Mouse (Mus musculus) leukemia stem cell, adult 10-12 weeks (primary cell): ENCODE results near the gene Casc3. TPM values are rescaled to one million over a fixed set of nuclear protein-coding genes. Genes with fewer than 3 reads are reported as not detected.

Experiments
- polyA plus RNA-seq: library from polyadenylated mRNA; stranded (reverse); fragments of >175 nt; gene quantifications from 2 replicates; pipeline ENCODE4 v1.2.3, GENCODE M21; 2012; ENCODE audit warnings: low replicate concordance

Casc3 gene
- polyA plus RNA-seq, result 33.5 and 39.4 TPM in 2 replicates

GRCm38 (mm10) chr11:98804605-98805004 lies at the start of gene Casc3:
Gene Casc3 (plus strand): TSS chr11:98804905.

GRCm38 (mm10) chr11:98774582-98775347 lies 29.9 kb upstream of the Casc3 start, which contains the start of gene Nr1d1:
Gene Nr1d1 (minus strand): TSS chr11:98775333.

GRCm38 (mm10) chr11:98795015-98795713 lies 9.5 kb upstream of the Casc3 start, which contains the start of gene Msl1:
Gene Msl1 (plus strand): TSS chr11:98795516.

GRCm38 (mm10) chr11:98836651-98837141 lies 32.0 kb downstream of the Casc3 start, which contains the start of gene Rapgefl1:
Gene Rapgefl1 (plus strand): TSS chr11:98836785.

GRCm38 (mm10) chr11:98863028-98863750 lies 58.5 kb downstream of the Casc3 start, which contains the start of gene Wipf2:
Gene Wipf2 (plus strand): TSS chr11:98863638.

Other genes starting within 250 kb of the Casc3 start
- gene Ormdl3, start 217.5 kb upstream of the Casc3 start, polyA plus RNA-seq, result 60.4 and 108 TPM in 2 replicates
- not detected in 2 replicates for gene Lrrc3c, start 206.6 kb upstream of the Casc3 start, polyA plus RNA-seq
- gene Gm12355, start 179.2 kb upstream of the Casc3 start, polyA plus RNA-seq, result not detected in 2 replicates
- not detected in 2 replicates for gene Gsdma3, start 178.5 kb upstream of the Casc3 start, polyA plus RNA-seq
- gene Gsdma2, start 158.1 kb upstream of the Casc3 start, polyA plus RNA-seq, result not detected in 2 replicates
- gene Gsdma, start 140.6 kb upstream of the Casc3 start, polyA plus RNA-seq, result 0.67 TPM in 1 of 2 replicates, not detected in the other
- gene Psmd3, start 122.4 kb upstream of the Casc3 start, polyA plus RNA-seq, result 193 and 224 TPM in 2 replicates
- gene Csf3, start 103.6 kb upstream of the Casc3 start, polyA plus RNA-seq, result 0.41 TPM in 1 of 2 replicates, not detected in the other
- gene Med24, start 75.5 kb upstream of the Casc3 start, polyA plus RNA-seq, result 111 and 145 TPM in 2 replicates
- gene Thra, start 64.3 kb upstream of the Casc3 start, polyA plus RNA-seq, result 41.6 and 45.3 TPM in 2 replicates
- 1.6 and 4.8 TPM in 2 replicates for gene Nr1d1, start 29.6 kb upstream of the Casc3 start, polyA plus RNA-seq
- 68.7 and 118 TPM in 2 replicates for gene Msl1, start 9.4 kb upstream of the Casc3 start, polyA plus RNA-seq
- gene Rapgefl1, start 31.9 kb downstream of the Casc3 start, polyA plus RNA-seq, result 0.37 and 0.64 TPM in 2 replicates
- gene Wipf2, start 58.7 kb downstream of the Casc3 start, polyA plus RNA-seq, result 35.8 and 37.7 TPM in 2 replicates
- gene Cdc6, start 102.9 kb downstream of the Casc3 start, polyA plus RNA-seq, result 1.6 and 3.5 TPM in 2 replicates
- 33.5 and 53.2 TPM in 2 replicates for gene Rara, start 122.9 kb downstream of the Casc3 start, polyA plus RNA-seq
- gene Gjd3, start 178.1 kb downstream of the Casc3 start, polyA plus RNA-seq, result not detected in 2 replicates
- 13.6 and 83.6 TPM in 2 replicates for gene Top2a, start 219.3 kb downstream of the Casc3 start, polyA plus RNA-seq
- gene Igfbp4, start 236.3 kb downstream of the Casc3 start, polyA plus RNA-seq, result 61.9 and 62.5 TPM in 2 replicates